Mouse (Mus musculus) heart, adult 11 months (tissue): ENCODE data around the gene Desi2.
"Not testable (repeated sequence)": the region's sequence is repeated elsewhere in the genome, so short reads cannot be mapped to it uniquely, and the experiment has no call there.

ENCODE experiments used
- DNase-seq: peaks from one replicate; pipeline ENCODE4 v3.0.0; 2022

The Desi2 gene

GRCm38 (mm10) chr1:178187216-178187791 is at the start of gene Desi2:
Desi2 (plus strand) TSS chr1:178187417.
- peak; percentile 100 for DNase-seq

- not testable (repeated sequence) for DNase-seq
These were observed 40.7 kb upstream of the Desi2 start for GRCm38 (mm10) chr1:178146513-178146912.

GRCm38 (mm10) chr1:178146915-178147314 is 40.3 kb upstream of the Desi2 start:
- DNase-seq: not testable (repeated sequence)

GRCm38 (mm10) chr1:178182251-178182650 is 5.0 kb upstream of the Desi2 start:
- no peak for DNase-seq

- DNase-seq: no peak
These were observed 1.6 kb upstream of the Desi2 start for GRCm38 (mm10) chr1:178185591-178185990.

GRCm38 (mm10) chr1:178187810-178188209 is 593 bp downstream of the Desi2 start:
- not testable (repeated sequence) for DNase-seq

- no peak for DNase-seq
These were observed 1.2 kb downstream of the Desi2 start for GRCm38 (mm10) chr1:178188386-178188785.

- DNase-seq: peak; percentile 95
These were observed 18.6 kb downstream of the Desi2 start for GRCm38 (mm10) chr1:178205701-178206325.

GRCm38 (mm10) chr1:178207856-178208255 is 20.6 kb downstream of the Desi2 start:
- not testable (repeated sequence) for DNase-seq

GRCm38 (mm10) chr1:178209966-178210365 is 22.7 kb downstream of the Desi2 start:
- no peak for DNase-seq

- DNase-seq: no peak
These were observed 29.9 kb downstream of the Desi2 start for GRCm38 (mm10) chr1:178217157-178217556.

- DNase-seq: peak; percentile 28
These were observed 31.1 kb downstream of the Desi2 start for GRCm38 (mm10) chr1:178218305-178218704.

- DNase-seq: peak; percentile 91
These were observed 32.2 kb downstream of the Desi2 start for GRCm38 (mm10) chr1:178219166-178220077.

GRCm38 (mm10) chr1:178228888-178229287 is 41.7 kb downstream of the Desi2 start:
- DNase-seq: not testable (repeated sequence)

GRCm38 (mm10) chr1:178234109-178234508 is 46.9 kb downstream of the Desi2 start:
- DNase-seq: peak; percentile 75

GRCm38 (mm10) chr1:178235919-178236466 is 48.8 kb downstream of the Desi2 start:
- peak; percentile 68 for DNase-seq

- DNase-seq: no peak
These were observed 51.5 kb downstream of the Desi2 start for GRCm38 (mm10) chr1:178238676-178239075.

- DNase-seq: no peak
These were observed 54.8 kb downstream of the Desi2 start for GRCm38 (mm10) chr1:178241884-178242508.

GRCm38 (mm10) chr1:178248107-178248820 is 61.0 kb downstream of the Desi2 start:
- DNase-seq: peak; percentile 69

GRCm38 (mm10) chr1:178254598-178254997 is 67.4 kb downstream of the Desi2 start:
- DNase-seq: peak; percentile 54

GRCm38 (mm10) chr1:178256351-178256750 is 69.1 kb downstream of the Desi2 start:
- DNase-seq: peak; percentile 41

- DNase-seq: peak; percentile 46
These were observed 71.6 kb downstream of the Desi2 start for GRCm38 (mm10) chr1:178258821-178259220.
